Mouse (Mus musculus): Measurements from ENCODE around the gene Ddx6. TPM values are rescaled to one million over a fixed set of nuclear protein-coding genes. Genes with fewer than 3 reads are reported as not detected.

Gene Ddx6
- polyA plus RNA-seq, 1 experiment from 2014 or later = 15.4 TPM

GRCm38 (mm10) chr9:44597742-44598141, 7.0 kb upstream of the Ddx6 start:
- H3K9me3 ChIP-seq (replicated peaks; ENCODE audit: control insufficient read depth, low read length) = no peaks in the 10 kb centered on the region
- no peak for DNase-seq (ENCODE audit: low spot score)
- 90% methylated on average over 2 of the region's 2 CpGs for WGBS

GRCm38 (mm10) chr9:44598899-44599495, 5.7 kb upstream of the Ddx6 start:
- Histone ChIP-seq H3K4me3 (ENCODE audit: low read depth, low read length) (peak overlapping the region; percentile 3; the same call in 1 of the 2 replicates), H3K27ac (replicated peaks; ENCODE audit: low read depth, low read length) (no peak overlapping the region), H3K36me3 (replicated peaks; ENCODE audit: control insufficient read depth, insufficient read depth, low read depth, low read length) (no peaks in the 10 kb centered on the region), H3K27me3 (ENCODE audit: control insufficient read depth, insufficient read depth, low read length) (no peaks in the 10 kb centered on the region), H3K4me1 (ENCODE audit: control insufficient read depth, insufficient read depth, low read length) (peaks cover 3% of the 10 kb centered on the region; the same call in 1 of the 2 replicates), H3K4me2 (ENCODE audit: low read depth, low read length) (peak overlapping the region; percentile 30), H3K9ac (replicated peaks; ENCODE audit: low read length) (peak overlapping the region; percentile 53), H3K9me3 (replicated peaks; ENCODE audit: control insufficient read depth, low read length) (no peaks in the 10 kb centered on the region)
- WGBS = 2% methylated on average over 18 of the region's 18 CpGs
- ATAC-seq (replicated peaks; ENCODE audit: insufficient number of reproducible peaks, low FRiP score, low TSS enrichment, low read depth) (peak; percentile 64; the same call in 1 of the 2 replicates), DNase-seq (ENCODE audit: low spot score) (peak; percentile 63)

More at GRCm38 (mm10) chr9:44597742-44598141, 7.0 kb upstream of the Ddx6 start:
- Histone ChIP-seq H3K4me2 (ENCODE audit: low read depth, low read length) (no peak overlapping the region), H3K27me3 (ENCODE audit: control insufficient read depth, insufficient read depth, low read length) (no peaks in the 10 kb centered on the region), H3K36me3 (replicated peaks; ENCODE audit: control insufficient read depth, insufficient read depth, low read depth, low read length) (no peaks in the 10 kb centered on the region), H3K4me1 (ENCODE audit: control insufficient read depth, insufficient read depth, low read length) (peaks cover 3% of the 10 kb centered on the region; the same call in 1 of the 2 replicates), H3K4me3 (ENCODE audit: low read depth, low read length) (no peak overlapping the region), H3K27ac (replicated peaks; ENCODE audit: low read depth, low read length) (no peak overlapping the region), H3K9ac (replicated peaks; ENCODE audit: low read length) (no peak overlapping the region)
- ATAC-seq (replicated peaks; ENCODE audit: insufficient number of reproducible peaks, low FRiP score, low TSS enrichment, low read depth) = no peak

- peaks cover 3% of the 10 kb centered on the region; the same call in 1 of the 2 replicates for H3K4me1 ChIP-seq (ENCODE audit: control insufficient read depth, insufficient read depth, low read length)
These were observed 5.1 kb upstream of the Ddx6 start for GRCm38 (mm10) chr9:44599616-44600015.

GRCm38 (mm10) chr9:44600801-44601200, 3.9 kb upstream of the Ddx6 start:
- Histone ChIP-seq H3K9me3 (replicated peaks; ENCODE audit: control insufficient read depth, low read length) (no peaks in the 10 kb centered on the region), H3K36me3 (replicated peaks; ENCODE audit: control insufficient read depth, insufficient read depth, low read depth, low read length) (no peaks in the 10 kb centered on the region), H3K4me2 (ENCODE audit: low read depth, low read length) (no peak overlapping the region), H3K4me3 (ENCODE audit: low read depth, low read length) (no peak overlapping the region), H3K4me1 (ENCODE audit: control insufficient read depth, insufficient read depth, low read length) (peaks cover 3% of the 10 kb centered on the region; the same call in 1 of the 2 replicates), H3K27me3 (ENCODE audit: control insufficient read depth, insufficient read depth, low read length) (no peaks in the 10 kb centered on the region), H3K9ac (replicated peaks; ENCODE audit: low read length) (no peak overlapping the region), H3K27ac (replicated peaks; ENCODE audit: low read depth, low read length) (no peak overlapping the region)
- ATAC-seq (replicated peaks; ENCODE audit: insufficient number of reproducible peaks, low FRiP score, low TSS enrichment, low read depth) (no peak), DNase-seq (ENCODE audit: low spot score) (no peak)
- WGBS = 76% methylated on average over 6 of the region's 6 CpGs

More at GRCm38 (mm10) chr9:44599616-44600015, 5.1 kb upstream of the Ddx6 start:
- no peak overlapping the region for H3K27ac ChIP-seq (replicated peaks; ENCODE audit: low read depth, low read length)
- H3K4me3 ChIP-seq (ENCODE audit: low read depth, low read length) = no peak overlapping the region
- no peaks in the 10 kb centered on the region for H3K27me3 ChIP-seq (ENCODE audit: control insufficient read depth, insufficient read depth, low read length)
- 20% methylated on average over 6 of the region's 6 CpGs for WGBS
- H3K9me3 ChIP-seq (replicated peaks; ENCODE audit: control insufficient read depth, low read length) = no peaks in the 10 kb centered on the region
- ATAC-seq (replicated peaks; ENCODE audit: insufficient number of reproducible peaks, low FRiP score, low TSS enrichment, low read depth) = no peak
- no peak overlapping the region; the same call in 1 of the 2 replicates for H3K4me2 ChIP-seq (ENCODE audit: low read depth, low read length)
- H3K9ac ChIP-seq (replicated peaks; ENCODE audit: low read length) = no peak overlapping the region
- H3K36me3 ChIP-seq (replicated peaks; ENCODE audit: control insufficient read depth, insufficient read depth, low read depth, low read length) = no peaks in the 10 kb centered on the region
- DNase-seq (ENCODE audit: low spot score) = no peak

- peak overlapping the region; percentile 99 for H3K4me3 ChIP-seq (ENCODE audit: low read depth, low read length)
- peaks cover 2% of the 10 kb centered on the region; the same call in 1 of the 2 replicates for H3K36me3 ChIP-seq (replicated peaks; ENCODE audit: control insufficient read depth, insufficient read depth, low read depth, low read length)
- peaks cover 3% of the 10 kb centered on the region; the same call in 1 of the 2 replicates for H3K4me1 ChIP-seq (ENCODE audit: control insufficient read depth, insufficient read depth, low read length)
- H3K27me3 ChIP-seq (ENCODE audit: control insufficient read depth, insufficient read depth, low read length) = no peaks in the 10 kb centered on the region
- peak overlapping the region; percentile 80 for H3K4me2 ChIP-seq (ENCODE audit: low read depth, low read length)
- WGBS = 76% methylated on average over 6 of the region's 6 CpGs
- no peak for ATAC-seq (replicated peaks; ENCODE audit: insufficient number of reproducible peaks, low FRiP score, low TSS enrichment, low read depth)
- no peak for DNase-seq (ENCODE audit: low spot score)
- 0 out of 2 replicates have a peak overlapping the region, but pooled peaks have one; percentile 96 for H3K27ac ChIP-seq (replicated peaks; ENCODE audit: low read depth, low read length)
- H3K9ac ChIP-seq (replicated peaks; ENCODE audit: low read length) = peak overlapping the region; percentile 41; the same call in 1 of the 2 replicates
- no peaks in the 10 kb centered on the region for H3K9me3 ChIP-seq (replicated peaks; ENCODE audit: control insufficient read depth, low read length)
These were observed 1.9 kb upstream of the Ddx6 start for GRCm38 (mm10) chr9:44602766-44603165.

DNA sequence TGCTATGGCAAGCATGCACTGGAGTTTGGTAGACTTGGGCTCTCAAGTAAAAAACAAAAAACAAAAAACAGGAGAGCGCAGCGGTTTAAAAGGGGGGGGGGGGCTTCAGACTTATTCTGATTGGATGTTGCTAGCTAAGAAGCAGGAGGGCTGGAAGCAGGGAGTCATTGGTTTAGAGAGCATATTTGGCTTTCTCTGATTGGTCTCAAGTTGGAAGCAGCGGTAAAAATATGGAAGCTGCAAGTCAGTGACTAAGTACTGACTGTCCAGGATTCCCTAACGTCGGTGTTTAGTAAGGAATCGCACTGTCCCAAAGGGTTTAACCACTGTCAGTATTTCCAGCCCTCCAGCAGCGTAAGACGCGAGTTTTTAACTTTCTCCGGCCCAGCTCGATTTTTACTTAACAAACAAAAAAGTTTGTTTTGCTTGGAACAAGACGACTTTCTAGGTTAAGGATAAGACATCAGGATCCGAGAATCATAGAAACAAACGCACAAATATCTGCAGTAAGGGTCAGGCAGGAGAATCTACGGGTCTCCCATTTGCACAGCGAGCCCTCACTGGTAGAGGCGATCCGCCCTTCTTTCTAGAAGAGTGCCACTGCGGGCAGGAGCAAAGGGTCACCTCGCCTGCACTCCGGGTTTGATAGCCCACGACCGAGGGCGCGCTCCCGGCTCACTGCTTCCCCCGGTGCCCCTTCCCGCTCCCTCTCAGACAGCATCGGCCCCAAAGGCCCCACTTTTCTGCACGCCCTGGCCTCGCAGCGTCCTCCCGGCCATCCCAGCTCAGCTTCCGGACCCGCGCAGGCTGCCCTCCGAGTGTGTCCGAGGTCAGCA, 1.0 kb upstream of the Ddx6 start:
- peak overlapping the region; percentile 100 for H3K9ac ChIP-seq (replicated peaks; ENCODE audit: low read length)
- peaks cover 5% of the 10 kb centered on the region; the same call in 1 of the 2 replicates for H3K36me3 ChIP-seq (replicated peaks; ENCODE audit: control insufficient read depth, insufficient read depth, low read depth, low read length)
- H3K4me1 ChIP-seq (ENCODE audit: control insufficient read depth, insufficient read depth, low read length) = peaks cover 3% of the 10 kb centered on the region
- DNase-seq (ENCODE audit: low spot score) = peak; percentile 90
- peak overlapping the region; percentile 80 for H3K4me2 ChIP-seq (ENCODE audit: low read depth, low read length)
- WGBS = under 1% methylated on average over 38 of the region's 38 CpGs
- H3K4me3 ChIP-seq (ENCODE audit: low read depth, low read length) = peak overlapping the region; percentile 99
- peak; percentile 69 for ATAC-seq (replicated peaks; ENCODE audit: insufficient number of reproducible peaks, low FRiP score, low TSS enrichment, low read depth)
- H3K9me3 ChIP-seq (replicated peaks; ENCODE audit: control insufficient read depth, low read length) = no peaks in the 10 kb centered on the region
- peak overlapping the region; percentile 96 for H3K27ac ChIP-seq (replicated peaks; ENCODE audit: low read depth, low read length)
- H3K27me3 ChIP-seq (ENCODE audit: control insufficient read depth, insufficient read depth, low read length) = no peaks in the 10 kb centered on the region

GRCm38 (mm10) chr9:44604290-44604778, 358 bp upstream of the Ddx6 start:
- Histone ChIP-seq H3K4me1 (ENCODE audit: control insufficient read depth, insufficient read depth, low read length) (no peaks in the 10 kb centered on the region; the same call in 1 of the 2 replicates), H3K9me3 (replicated peaks; ENCODE audit: control insufficient read depth, low read length) (no peaks in the 10 kb centered on the region), H3K36me3 (replicated peaks; ENCODE audit: control insufficient read depth, insufficient read depth, low read depth, low read length) (peaks cover 8% of the 10 kb centered on the region; the same call in 1 of the 2 replicates), H3K27me3 (ENCODE audit: control insufficient read depth, insufficient read depth, low read length) (no peaks in the 10 kb centered on the region), H3K4me2 (ENCODE audit: low read depth, low read length) (peak overlapping the region; percentile 80), H3K27ac (replicated peaks; ENCODE audit: low read depth, low read length) (peak overlapping the region; percentile 96), H3K4me3 (ENCODE audit: low read depth, low read length) (peak overlapping the region; percentile 99), H3K9ac (replicated peaks; ENCODE audit: low read length) (peak overlapping the region; percentile 100)
- 0% methylated on average over 34 of the region's 65 CpGs for WGBS
- ATAC-seq (replicated peaks; ENCODE audit: insufficient number of reproducible peaks, low FRiP score, low TSS enrichment, low read depth) (peak; percentile 70), DNase-seq (ENCODE audit: low spot score) (peak; percentile 79)
